Mouse (Mus musculus) liver, embryonic 11.5 days (tissue): Measurements from ENCODE around the gene Slc46a3. TPM values are rescaled to one million over a fixed set of nuclear protein-coding genes. Genes with fewer than 3 reads are reported as not detected.

ENCODE experiments used
- ATAC-seq: fragments of 200-750 bp; cut with Nextera tagmentation; replicated peaks from 2 replicates; pipeline ENCODE4 v1.8.0; 2017; ENCODE audit warnings: moderate number of reproducible peaks, mild to moderate bottlenecking, moderate TSS enrichment, moderate library complexity; ENCODE audit not compliant: low FRiP score
- DNase-seq: peaks from one replicate; pipeline ENCODE4 v3.0.0-alpha.2; 2017; ENCODE audit warnings: low spot score
- H3K27ac ChIP-seq: fragments of 300-500 bp; sonication (generic); 2 replicates; pipeline ENCODE4 v1.5.1; 2014; ENCODE audit warnings: mild to moderate bottlenecking, low read depth, low read length, control low read depth
- H3K27me3 ChIP-seq: fragments of 300-500 bp; sonication (generic); replicated peaks from 2 replicates; pipeline ENCODE4 v1.6.1; 2014; ENCODE audit warnings: low read length, mixed read lengths; ENCODE audit not compliant: control insufficient read depth, insufficient read depth
- H3K36me3 ChIP-seq: fragments of 300-500 bp; sonication (generic); 2 replicates; pipeline ENCODE4 v1.6.1; 2014; ENCODE audit warnings: mild to moderate bottlenecking, low read length, moderate library complexity, mixed read lengths; ENCODE audit not compliant: control insufficient read depth, insufficient read depth
- H3K4me1 ChIP-seq: fragments of 300-500 bp; sonication (generic); replicated peaks from 2 replicates; pipeline ENCODE4 v1.6.1; 2014; ENCODE audit warnings: low read length, mixed read lengths; ENCODE audit not compliant: control insufficient read depth, insufficient read depth
- H3K4me2 ChIP-seq: fragments of 300-500 bp; sonication (generic); 2 replicates; pipeline ENCODE4 v1.6.1; 2014; ENCODE audit warnings: mild to moderate bottlenecking, control low read depth, moderate library complexity
- H3K4me3 ChIP-seq: fragments of 300-500 bp; sonication (generic); 2 replicates; pipeline ENCODE4 v1.5.1; 2014; ENCODE audit warnings: low read depth, low read length, control low read depth
- H3K9ac ChIP-seq: fragments of 300-500 bp; sonication (generic); 2 replicates; pipeline ENCODE4 v1.6.1; 2014; ENCODE audit warnings: low read depth, low read length, control low read depth
- H3K9me3 ChIP-seq: fragments of 300-500 bp; sonication (generic); 2 replicates; pipeline ENCODE4 v1.6.1; 2016; ENCODE audit warnings: low read length, inconsistent platforms, mixed read lengths; ENCODE audit not compliant: control insufficient read depth
- WGBS: fragments of 180-500 bp; shearing (Covaris S2); extraction: QIAGEN DNeasy Blood & Tissue Kit; methylation state at CpG from one replicate; pipeline ENCODE4 v1.1.7; 2014; 5-methylcytosine and 5-hydroxymethylcytosine counted together
- polyA plus RNA-seq: library from polyadenylated mRNA; unstranded; fragments of >200 nt; fragmentation: Nextera tagmentation; extraction: Ambion mirVana; gene quantifications from 2 replicates; pipeline ENCODE4 v1.2.1, GENCODE M21; 2014

Gene Slc46a3
- 13.9 and 14.1 TPM in 2 replicates for polyA plus RNA-seq

DNA sequence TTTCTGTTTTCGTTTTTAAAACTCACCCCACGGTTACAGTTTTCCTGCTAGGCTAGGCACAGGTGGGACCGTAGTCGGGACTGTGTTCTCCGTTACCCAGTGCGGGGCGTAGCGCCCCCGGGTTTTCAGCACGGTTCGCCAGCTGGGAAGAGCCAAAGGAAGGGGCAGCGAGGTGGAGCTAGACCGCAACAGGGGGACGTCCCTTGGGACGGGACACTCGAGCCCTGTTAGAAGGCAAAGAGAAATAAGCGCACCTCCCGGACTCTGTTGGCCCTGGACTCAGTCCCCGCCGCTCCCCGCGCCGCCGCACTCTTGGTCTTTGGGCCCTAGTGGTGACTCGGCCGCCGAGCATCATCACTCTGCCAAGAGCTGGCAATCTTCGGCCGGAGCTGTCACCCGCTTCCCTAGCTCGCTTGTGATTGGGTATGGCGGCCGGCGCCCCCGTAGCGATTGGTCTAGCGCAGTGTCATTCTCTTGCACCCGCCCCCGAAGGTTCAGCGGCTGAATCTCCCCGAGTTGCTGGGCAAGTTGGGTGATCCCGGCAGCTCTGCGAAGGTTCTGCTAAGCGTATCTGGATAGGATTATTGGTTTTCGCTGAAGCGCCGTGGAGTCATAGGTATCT, at the start of gene Slc46a3:
Slc46a3 (minus strand) TSS at position 361 of the 622 bp plus-strand sequence.
- ATAC-seq (peak; percentile 93), DNase-seq (peak; percentile 98)
- Histone ChIP-seq H3K4me3 (peak within 1 kb of the TSS; percentile 70), H3K9me3 (no peaks in the 10 kb centered on the region), H3K9ac (peak within 1 kb of the TSS; percentile 73), H3K27me3 (0 out of 2 replicates have a peak, but pooled peaks cover 4% of the 10 kb centered on the region), H3K4me1 (peaks cover 33% of the 10 kb centered on the region), H3K4me2 (peak within 1 kb of the TSS; percentile 85), H3K36me3 (peaks cover 3% of the 10 kb centered on the region; the same call in 1 of the 2 replicates), H3K27ac (peak within 1 kb of the TSS; percentile 81)
- under 1% methylated on average over 47 of the region's 47 CpGs for WGBS

DNA sequence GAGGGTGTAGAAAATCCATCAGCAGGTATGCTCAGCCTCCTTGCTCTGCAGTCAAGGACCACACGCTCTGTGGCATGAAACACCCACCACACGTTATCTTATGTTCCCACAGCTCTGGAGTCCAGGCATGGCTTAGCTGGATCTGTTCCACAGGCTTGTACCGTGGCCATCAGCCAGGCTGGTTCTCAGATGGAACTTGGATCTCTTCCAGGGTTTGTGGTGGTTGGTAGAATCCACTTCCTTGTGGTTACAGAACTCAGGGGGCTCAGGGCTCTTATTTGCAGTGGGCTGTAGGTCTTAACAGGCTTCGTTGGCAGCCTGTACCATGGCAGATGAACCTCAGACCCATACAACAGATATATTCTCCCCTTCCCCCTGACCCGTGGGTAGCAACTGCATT, 44.6 kb upstream of the Slc46a3 start:
- no peaks in the 10 kb centered on the region for H3K27me3 ChIP-seq
- no peak overlapping the region for H3K9ac ChIP-seq
- ATAC-seq (no peak), DNase-seq (no peak)
- H3K9me3 ChIP-seq, result no peaks in the 10 kb centered on the region; the same call in 1 of the 2 replicates
- WGBS, result 74% methylated on average over 5 of the region's 5 CpGs
- H3K27ac ChIP-seq, result no peak overlapping the region
- no peaks in the 10 kb centered on the region for H3K36me3 ChIP-seq
- no peak overlapping the region for H3K4me3 ChIP-seq
- H3K4me1 ChIP-seq, result no peaks in the 10 kb centered on the region
- H3K4me2 ChIP-seq, result no peak overlapping the region

DNA sequence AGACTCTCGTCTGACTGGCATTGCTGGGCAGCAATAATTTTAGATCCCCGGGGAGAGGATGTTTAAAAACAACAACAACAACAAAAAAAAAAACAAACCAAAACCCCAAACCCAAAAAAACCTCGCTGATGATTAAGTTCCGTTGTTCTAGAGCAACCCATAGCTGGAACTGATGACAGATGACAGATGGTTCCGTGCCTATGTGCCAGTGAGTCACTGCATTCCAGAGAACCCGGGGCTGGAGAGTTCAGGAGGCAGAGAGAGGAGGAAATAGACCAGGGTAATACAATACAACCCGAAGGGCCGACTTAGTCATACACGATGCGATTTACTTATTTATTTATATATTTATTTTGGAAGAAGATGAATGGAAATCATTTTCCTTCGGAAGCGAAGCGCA, 40.5 kb upstream of the Slc46a3 start:
- Histone ChIP-seq H3K4me1 (no peaks in the 10 kb centered on the region), H3K9ac (no peak overlapping the region), H3K4me3 (no peak overlapping the region), H3K4me2 (no peak overlapping the region), H3K9me3 (no peaks in the 10 kb centered on the region), H3K27me3 (no peaks in the 10 kb centered on the region), H3K36me3 (no peaks in the 10 kb centered on the region), H3K27ac (no peak overlapping the region)
- DNase-seq (no peak), ATAC-seq (no peak)
- WGBS, result 83% methylated on average over 13 of the region's 13 CpGs

DNA sequence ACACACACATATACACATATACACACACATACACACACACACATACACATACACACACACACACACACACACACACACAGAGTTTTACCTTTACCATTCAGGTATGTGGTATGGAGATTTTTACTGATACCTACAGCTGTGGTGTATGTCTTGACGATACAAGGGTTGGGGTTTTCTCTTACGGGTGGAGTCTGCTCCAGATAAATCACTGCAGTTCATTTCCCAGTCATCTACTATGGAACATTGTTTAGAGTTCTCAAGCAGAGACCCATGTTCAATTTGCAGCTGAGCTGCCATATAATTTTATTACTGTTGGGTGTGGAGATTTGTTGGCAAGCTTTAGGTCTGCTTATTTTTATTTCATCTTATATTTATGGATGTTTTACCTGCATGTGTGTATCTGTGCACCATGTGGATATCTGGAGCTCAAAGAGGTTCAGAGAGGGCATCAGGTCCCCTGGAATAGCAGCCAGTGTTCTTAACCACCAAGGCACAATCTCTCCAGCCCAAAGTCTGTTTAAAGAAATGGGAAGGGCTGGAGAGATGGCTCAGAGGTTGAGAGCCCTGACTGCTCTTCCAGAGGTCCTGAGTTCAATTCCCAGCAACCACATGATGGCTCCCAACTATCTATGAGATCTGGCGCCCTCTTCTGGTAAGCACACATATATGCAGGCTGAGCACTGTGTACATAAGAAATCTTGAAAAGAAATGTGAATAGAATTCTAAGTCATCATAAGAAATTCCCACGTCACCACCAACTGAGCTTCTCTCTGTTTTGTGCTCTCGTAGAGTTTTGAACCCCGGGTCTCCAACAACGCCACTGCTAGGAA, 34.3 kb upstream of the Slc46a3 start:
- WGBS, result 71% methylated on average over 7 of the region's 7 CpGs
- no peak overlapping the region for H3K4me3 ChIP-seq
- no peaks in the 10 kb centered on the region for H3K36me3 ChIP-seq
- DNase-seq (no peak), ATAC-seq (no peak)
- H3K4me2 ChIP-seq, result no peak overlapping the region
- H3K9ac ChIP-seq, result no peak overlapping the region
- H3K9me3 ChIP-seq, result no peaks in the 10 kb centered on the region
- H3K4me1 ChIP-seq, result no peaks in the 10 kb centered on the region
- H3K27ac ChIP-seq, result no peak overlapping the region
- H3K27me3 ChIP-seq, result no peaks in the 10 kb centered on the region

DNA sequence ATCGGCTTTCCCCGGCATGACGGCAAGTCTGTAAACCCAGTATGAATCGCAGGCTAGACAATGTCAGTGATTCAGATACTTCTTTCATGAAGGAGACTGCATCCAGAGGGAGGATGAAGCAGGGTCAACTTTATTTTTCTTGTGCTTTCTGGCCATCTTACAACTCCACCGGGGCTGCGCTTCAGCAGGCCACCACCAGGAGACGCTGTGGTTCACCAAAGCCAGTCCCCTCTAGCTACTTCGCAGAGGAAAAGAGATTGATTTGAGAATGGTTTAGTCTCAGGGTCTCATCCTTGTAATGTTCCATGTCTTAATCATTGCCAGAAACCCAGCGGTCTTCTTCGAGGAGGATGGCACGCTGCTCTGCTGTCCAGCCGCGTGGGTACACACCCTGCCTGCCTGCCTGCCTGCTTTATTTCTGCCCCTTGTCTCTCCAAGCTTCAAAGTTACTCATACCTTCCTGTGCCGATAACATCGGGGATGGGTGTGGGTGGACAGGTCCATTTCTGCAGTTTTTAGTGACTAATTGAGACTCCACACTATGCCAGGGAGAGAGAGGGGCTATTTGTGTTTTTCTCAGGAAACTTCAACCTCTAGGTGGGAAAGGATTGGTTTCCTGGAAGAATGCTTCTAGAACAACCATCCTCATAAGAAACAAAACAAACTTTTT, 31.5 kb upstream of the Slc46a3 start:
- Histone ChIP-seq H3K36me3 (no peaks in the 10 kb centered on the region), H3K27me3 (no peaks in the 10 kb centered on the region), H3K27ac (no peak overlapping the region), H3K4me1 (no peaks in the 10 kb centered on the region), H3K9ac (no peak overlapping the region), H3K9me3 (no peaks in the 10 kb centered on the region), H3K4me2 (no peak overlapping the region), H3K4me3 (no peak overlapping the region)
- no peak for DNase-seq
- WGBS, result 57% methylated on average over 15 of the region's 15 CpGs
- ATAC-seq, result no peak

DNA sequence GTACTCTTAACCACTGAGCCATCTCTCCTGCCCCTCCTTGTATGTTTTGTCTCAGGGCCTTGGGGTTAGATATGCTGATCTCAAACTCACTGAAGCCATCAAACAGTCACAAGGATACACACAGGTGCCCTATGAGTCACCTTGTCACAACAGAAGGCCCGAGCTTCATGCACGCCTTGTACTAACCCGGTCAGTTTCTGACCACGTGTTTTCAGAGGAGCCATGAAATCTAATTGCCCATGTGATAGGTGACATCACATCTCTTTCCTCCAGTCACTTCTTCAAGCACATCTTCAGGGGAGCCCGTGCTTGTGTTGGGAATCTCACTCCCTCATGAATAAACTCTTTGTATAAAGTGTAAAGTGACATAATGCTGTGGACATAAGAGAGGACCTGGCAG, 30.0 kb upstream of the Slc46a3 start:
- no peak overlapping the region for H3K4me2 ChIP-seq
- 77% methylated on average over 5 of the region's 5 CpGs for WGBS
- DNase-seq (no peak), ATAC-seq (no peak)
- no peaks in the 10 kb centered on the region for H3K4me1 ChIP-seq
- no peak overlapping the region for H3K4me3 ChIP-seq
- H3K36me3 ChIP-seq, result no peaks in the 10 kb centered on the region
- no peaks in the 10 kb centered on the region for H3K27me3 ChIP-seq
- no peak overlapping the region for H3K27ac ChIP-seq
- H3K9ac ChIP-seq, result no peak overlapping the region
- no peaks in the 10 kb centered on the region for H3K9me3 ChIP-seq

DNA sequence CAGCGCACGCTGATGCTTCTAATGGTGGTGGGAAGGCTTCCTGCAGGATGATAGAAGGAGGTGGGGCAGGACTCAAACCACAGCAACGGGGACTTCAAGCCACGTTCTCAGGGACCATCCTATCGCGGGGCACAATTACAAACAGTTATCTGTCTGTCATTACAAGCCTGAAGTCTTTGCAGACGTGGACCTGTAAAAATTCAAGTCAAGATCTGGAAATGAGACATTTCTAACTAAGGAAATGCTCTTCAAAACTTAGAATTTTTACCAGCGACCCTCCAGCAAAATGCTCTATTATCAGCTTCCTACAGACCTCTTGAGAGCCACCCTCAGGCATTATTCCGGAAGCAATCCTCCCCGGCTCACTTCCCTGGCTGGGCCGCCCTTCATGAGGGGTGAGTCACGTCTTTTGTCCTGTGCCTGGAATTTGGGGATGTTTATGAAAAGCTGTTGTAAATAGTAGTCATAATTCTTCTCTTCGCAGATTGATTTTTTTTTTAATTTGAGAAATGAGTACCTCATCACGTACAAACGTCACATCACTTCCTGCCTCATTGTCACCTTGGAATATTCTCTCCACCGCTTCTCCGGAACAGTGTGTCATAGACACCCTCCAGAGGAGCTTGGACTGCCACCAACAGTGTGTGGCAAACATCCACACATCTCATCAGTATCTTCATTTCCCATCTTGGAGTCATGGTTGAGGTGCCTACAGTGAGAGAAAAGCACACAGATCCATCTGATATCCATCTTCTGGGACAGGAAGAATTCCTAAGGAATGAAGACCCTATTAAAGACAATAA, 23.6 kb upstream of the Slc46a3 start:
- no peak overlapping the region for H3K9ac ChIP-seq
- peak overlapping the region; percentile 53 for H3K4me2 ChIP-seq
- no peaks in the 10 kb centered on the region for H3K9me3 ChIP-seq
- H3K36me3 ChIP-seq, result no peaks in the 10 kb centered on the region
- DNase-seq (no peak), ATAC-seq (peak; percentile 79)
- H3K4me3 ChIP-seq, result no peak overlapping the region
- 42% methylated on average over 17 of the region's 17 CpGs for WGBS
- H3K27ac ChIP-seq, result peak overlapping the region; percentile 38
- H3K27me3 ChIP-seq, result no peaks in the 10 kb centered on the region
- peaks cover 3% of the 10 kb centered on the region; the same call in 1 of the 2 replicates for H3K4me1 ChIP-seq

DNA sequence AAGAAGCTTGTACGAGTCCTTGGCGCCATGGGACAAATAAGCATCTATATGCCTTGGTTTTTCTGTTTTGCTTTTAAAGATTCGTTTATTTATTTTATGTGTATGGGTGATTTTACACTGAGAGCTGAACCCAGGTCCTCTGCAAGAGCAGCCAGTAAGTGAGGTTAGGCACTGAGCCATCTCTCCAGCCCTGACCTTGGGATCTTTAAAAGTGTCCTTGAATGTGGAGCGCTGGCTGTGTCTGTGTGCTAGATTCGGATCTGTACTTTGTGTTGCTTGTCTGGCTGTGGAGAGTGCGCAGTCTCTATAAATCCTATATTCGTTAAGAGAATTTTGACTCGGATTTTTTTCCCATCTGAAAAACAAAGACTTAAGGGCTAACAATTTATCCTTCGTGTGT, 21.6 kb upstream of the Slc46a3 start:
- Histone ChIP-seq H3K36me3 (no peaks in the 10 kb centered on the region), H3K4me2 (no peak overlapping the region), H3K4me3 (no peak overlapping the region), H3K9ac (no peak overlapping the region), H3K27ac (no peak overlapping the region), H3K27me3 (no peaks in the 10 kb centered on the region), H3K9me3 (no peaks in the 10 kb centered on the region), H3K4me1 (peaks cover 4% of the 10 kb centered on the region; the same call in 1 of the 2 replicates)
- ATAC-seq, result no peak
- WGBS, result 83% methylated on average over 9 of the region's 9 CpGs
- no peak for DNase-seq
